In the genomic region with DNA sequence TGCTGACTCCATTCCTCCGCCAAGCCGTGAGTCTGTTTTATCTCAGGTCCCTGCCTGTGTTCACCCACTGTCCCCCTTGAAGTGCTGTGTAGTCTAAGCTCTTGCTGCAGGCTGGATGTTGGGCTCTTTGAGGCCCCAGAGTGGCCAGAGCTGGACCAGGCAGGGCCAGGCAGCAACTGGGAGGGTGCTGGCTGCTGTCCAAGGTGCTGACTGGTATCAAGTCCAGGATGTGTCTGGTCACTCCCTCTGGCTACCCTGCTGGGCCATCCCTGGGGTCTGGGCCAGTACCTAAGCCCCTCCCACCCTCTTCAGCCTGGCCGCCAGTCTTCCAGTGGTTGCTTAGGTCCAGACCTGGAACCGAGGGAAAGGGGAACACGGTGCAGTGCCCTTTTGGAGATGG, we compare ENCODE assay signal across 8 mouse cellular contexts. TPM values are rescaled to one million over a fixed set of nuclear protein-coding genes. Genes with fewer than 3 reads are reported as not detected.
DNase-seq lines count a peak whose midpoint lies in the region; ATAC-seq lines count a peak whose summit lies in the region.

No protein-coding gene starts in this region.

- ATAC-seq in embryonic facial prominence, embryonic 12.5 days (ENCODE audit: insufficient number of reproducible peaks, insufficient read depth, low FRiP score, low TSS enrichment) = peak; percentile 25; the same call in 1 of the 2 replicates
- ATAC-seq in limb, embryonic 11.5 days (ENCODE audit: insufficient number of reproducible peaks, low FRiP score, low TSS enrichment, low read depth) = no peak
- ATAC-seq in neural tube, embryonic 11.5 days (ENCODE audit: insufficient read depth, low FRiP score, low TSS enrichment) = no peak
- ATAC-seq in erythroid progenitor cell, adult 5-6 weeks (replicated peaks; ENCODE audit: low FRiP score, poor library complexity, severe bottlenecking) = no peak

- intact Hi-C loops in left cerebral cortex, postnatal 4 days (cut with DNase I) = no loop called here
- intact Hi-C loops in heart, postnatal 14 days (cut with DNase I) = no loop called here

- no peak overlapping the region for H3K9ac ChIP-seq in embryonic facial prominence, embryonic 12.5 days
- H3K9ac ChIP-seq in limb, embryonic 11.5 days (ENCODE audit: low read length) = no peak overlapping the region
- no peak overlapping the region for H3K9ac ChIP-seq in neural tube, embryonic 11.5 days (ENCODE audit: low read length)

- H3K4me2 ChIP-seq in embryonic facial prominence, embryonic 12.5 days (replicated peaks) = no peak overlapping the region
- H3K4me2 ChIP-seq in limb, embryonic 11.5 days (ENCODE audit: low read depth, severe bottlenecking) = no peak overlapping the region
- H3K4me2 ChIP-seq in neural tube, embryonic 11.5 days (ENCODE audit: low read depth) = no peak overlapping the region

- H3K27me3 ChIP-seq in embryonic facial prominence, embryonic 12.5 days = no peaks in the 10 kb centered on the region
- no peaks in the 10 kb centered on the region for H3K27me3 ChIP-seq in limb, embryonic 11.5 days (ENCODE audit: control insufficient read depth, insufficient read depth, low read length)
- no peaks in the 10 kb centered on the region for H3K27me3 ChIP-seq in neural tube, embryonic 11.5 days (ENCODE audit: control insufficient read depth, insufficient read depth, low read length)

- WGBS in embryonic facial prominence, embryonic 12.5 days = 17% methylated on average over 5 of the region's 5 CpGs
- WGBS in limb, embryonic 11.5 days = 12% methylated on average over 5 of the region's 5 CpGs
- 27% methylated on average over 5 of the region's 5 CpGs for WGBS in neural tube, embryonic 11.5 days

- peak; percentile 63 for DNase-seq in left cerebral cortex, postnatal 4 days
- DNase-seq in left cerebral cortex, adult 11 months (ENCODE audit: low spot score) = no peak
- peak; percentile 87 for DNase-seq in adrenal gland, postnatal 14 days
- DNase-seq in heart, postnatal 14 days = peak; percentile 81 to 86
- peak; percentile 86 for DNase-seq in limb, embryonic 11.5 days (ENCODE audit: low spot score)
- DNase-seq in neural tube, embryonic 11.5 days (ENCODE audit: low spot score) = peak; percentile 61

- peaks cover 5% of the 10 kb centered on the region; the same call in 1 of the 2 replicates for H3K4me1 ChIP-seq in embryonic facial prominence, embryonic 12.5 days
- no peaks in the 10 kb centered on the region for H3K4me1 ChIP-seq in limb, embryonic 11.5 days (ENCODE audit: control insufficient read depth, insufficient read depth, low read length)
- no peaks in the 10 kb centered on the region for H3K4me1 ChIP-seq in neural tube, embryonic 11.5 days (ENCODE audit: control insufficient read depth, insufficient read depth, low read length)

- no peaks in the 10 kb centered on the region for H3K36me3 ChIP-seq in embryonic facial prominence, embryonic 12.5 days
- H3K36me3 ChIP-seq in limb, embryonic 11.5 days (ENCODE audit: control insufficient read depth, insufficient read depth, low read length) = no peaks in the 10 kb centered on the region
- H3K36me3 ChIP-seq in neural tube, embryonic 11.5 days (ENCODE audit: control insufficient read depth, insufficient read depth, low read length) = no peaks in the 10 kb centered on the region

- no peak overlapping the region for H3K27ac ChIP-seq in embryonic facial prominence, embryonic 12.5 days
- no peak overlapping the region for H3K27ac ChIP-seq in limb, embryonic 11.5 days (replicated peaks; ENCODE audit: low read depth, low read length)
- H3K27ac ChIP-seq in neural tube, embryonic 11.5 days (ENCODE audit: low read depth, low read length) = no peak overlapping the region

- H3K4me3 ChIP-seq in embryonic facial prominence, embryonic 12.5 days = no peak overlapping the region
- no peak overlapping the region for H3K4me3 ChIP-seq in limb, embryonic 11.5 days (ENCODE audit: low read depth, low read length)
- no peak overlapping the region for H3K4me3 ChIP-seq in neural tube, embryonic 11.5 days (ENCODE audit: low read depth, low read length)

- no peaks in the 10 kb centered on the region for H3K9me3 ChIP-seq in embryonic facial prominence, embryonic 12.5 days
- H3K9me3 ChIP-seq in limb, embryonic 11.5 days (ENCODE audit: control insufficient read depth, low read length) = no peaks in the 10 kb centered on the region
- H3K9me3 ChIP-seq in neural tube, embryonic 11.5 days (ENCODE audit: control insufficient read depth, low read length) = no peaks in the 10 kb centered on the region

RNA-seq across cellular contexts. Expression of a gene that starts 1.1 kb away (rescaled TPM):
- under 1 TPM in 1 of 2 experiments, not detected in 1; 0.93 TPM for total RNA-seq in left cerebral cortex, postnatal 4 days (2021)
- not detected in 2 replicates for total RNA-seq in adrenal gland, postnatal 14 days (2021)
- 0.40 TPM in 1 of 2 replicates, not detected in the other for polyA plus RNA-seq in embryonic facial prominence, embryonic 12.5 days (2016; fragmentation: Nextera tagmentation; extraction: Ambion mirVana)
- total RNA-seq in heart, postnatal 14 days (2021) = 100 to 1,000 TPM; 118 to 123 TPM
- polyA plus RNA-seq in limb, embryonic 11.5 days (2014; fragmentation: Nextera tagmentation; extraction: Ambion mirVana) = not detected in 2 replicates
- 0.13 TPM in 1 of 2 replicates, not detected in the other for polyA plus RNA-seq in neural tube, embryonic 11.5 days (2014; fragmentation: Nextera tagmentation; extraction: Ambion mirVana)
- total RNA-seq in erythroid progenitor cell, adult 5-6 weeks (2015; ENCODE audit: low replicate concordance) = not detected in 2 replicates
- total RNA-seq in erythroid progenitor cell, adult 5-6 weeks (2017; ENCODE audit: low replicate concordance) = not detected in 2 replicates

RNA-seq across cellular contexts. Expression of a gene that starts 13.8 kb away (rescaled TPM):
- total RNA-seq in left cerebral cortex, postnatal 4 days (2021) = 1 to 10 TPM; 1.3 TPM
- total RNA-seq in adrenal gland, postnatal 14 days (2021) = not detected in 2 replicates
- 2.9 and 3.6 TPM in 2 replicates for polyA plus RNA-seq in embryonic facial prominence, embryonic 12.5 days (2016; fragmentation: Nextera tagmentation; extraction: Ambion mirVana)
- total RNA-seq in heart, postnatal 14 days (2021) = 1 to 10 TPM; 6.7 to 6.8 TPM
- polyA plus RNA-seq in limb, embryonic 11.5 days (2014; fragmentation: Nextera tagmentation; extraction: Ambion mirVana) = 1.3 and 1.7 TPM in 2 replicates
- polyA plus RNA-seq in neural tube, embryonic 11.5 days (2014; fragmentation: Nextera tagmentation; extraction: Ambion mirVana) = 3.6 and 4.6 TPM in 2 replicates
- total RNA-seq in erythroid progenitor cell, adult 5-6 weeks (2015; ENCODE audit: low replicate concordance) = not detected in 2 replicates
- not detected in 2 replicates for total RNA-seq in erythroid progenitor cell, adult 5-6 weeks (2017; ENCODE audit: low replicate concordance)

RNA-seq across cellular contexts. Expression of a gene that starts 32.1 kb away (rescaled TPM):
- 10 to 100 TPM; 87.2 to 91.9 TPM for total RNA-seq in left cerebral cortex, postnatal 4 days (2021)
- 30.1 and 36.8 TPM in 2 replicates for total RNA-seq in adrenal gland, postnatal 14 days (2021)
- polyA plus RNA-seq in embryonic facial prominence, embryonic 12.5 days (2016; fragmentation: Nextera tagmentation; extraction: Ambion mirVana) = 15.4 and 20.1 TPM in 2 replicates
- total RNA-seq in heart, postnatal 14 days (2021) = 10 to 100 TPM; 89.4 to 91.9 TPM
- 6.2 and 7.8 TPM in 2 replicates for polyA plus RNA-seq in limb, embryonic 11.5 days (2014; fragmentation: Nextera tagmentation; extraction: Ambion mirVana)
- polyA plus RNA-seq in neural tube, embryonic 11.5 days (2014; fragmentation: Nextera tagmentation; extraction: Ambion mirVana) = 6.7 and 7.0 TPM in 2 replicates
- 1.1 TPM in 1 of 2 replicates, not detected in the other for total RNA-seq in erythroid progenitor cell, adult 5-6 weeks (2015; ENCODE audit: low replicate concordance)
- 0.77 TPM in 1 of 2 replicates, not detected in the other for total RNA-seq in erythroid progenitor cell, adult 5-6 weeks (2017; ENCODE audit: low replicate concordance)

RNA-seq across cellular contexts. Expression of a gene that starts 48.1 kb away (rescaled TPM):
- total RNA-seq in left cerebral cortex, postnatal 4 days (2021) = 1 to 10 TPM; 3.9 to 4.3 TPM
- 0.86 and 1.1 TPM in 2 replicates for total RNA-seq in adrenal gland, postnatal 14 days (2021)
- 1.3 and 1.5 TPM in 2 replicates for polyA plus RNA-seq in embryonic facial prominence, embryonic 12.5 days (2016; fragmentation: Nextera tagmentation; extraction: Ambion mirVana)
- total RNA-seq in heart, postnatal 14 days (2021) = under 1 TPM in 1 of 2 experiments, not detected in 1; 0.38 TPM
- 0.35 and 0.37 TPM in 2 replicates for polyA plus RNA-seq in limb, embryonic 11.5 days (2014; fragmentation: Nextera tagmentation; extraction: Ambion mirVana)
- 2.4 and 3.6 TPM in 2 replicates for polyA plus RNA-seq in neural tube, embryonic 11.5 days (2014; fragmentation: Nextera tagmentation; extraction: Ambion mirVana)
- not detected in 2 replicates for total RNA-seq in erythroid progenitor cell, adult 5-6 weeks (2015; ENCODE audit: low replicate concordance)
- not detected in 2 replicates for total RNA-seq in erythroid progenitor cell, adult 5-6 weeks (2017; ENCODE audit: low replicate concordance)

Comparison
In these comparisons a context has a peak if more than half of its experiments do, and no peak if none do; other contexts are left out.
1. RNA of a gene that starts 1.1 kb away (total RNA-seq): 118 to 123 TPM in heart, postnatal 14 days; 0.93 TPM in left cerebral cortex, postnatal 4 days, not detected in adrenal gland, postnatal 14 days and not detected in erythroid progenitor cell, adult 5-6 weeks; every median in the first group is over 10 times any median in the second.
2. RNA of a gene that starts 32.1 kb away (total RNA-seq): 87.2 to 91.9 TPM in left cerebral cortex, postnatal 4 days, 89.4 to 91.9 TPM in heart, postnatal 14 days and 30.1 to 36.8 TPM in adrenal gland, postnatal 14 days; 0.77 to 1.1 TPM in erythroid progenitor cell, adult 5-6 weeks; every median in the first group is over 10 times any median in the second.